Mouse (Mus musculus) kidney, postnatal 0 days (tissue): ENCODE results near the gene Ssr1. TPM values are rescaled to one million over a fixed set of nuclear protein-coding genes. Genes with fewer than 3 reads are reported as not detected.
A peak's percentile ranks its signal among the peaks of the same experiment; 100 is the strongest.

Experiments
- ATAC-seq: fragments of 200-750 bp; cut with Nextera tagmentation; replicated peaks from 2 replicates; pipeline ENCODE4 v1.8.0; 2017; ENCODE audit warnings: low read depth, moderate number of reproducible peaks, moderate TSS enrichment, moderate library complexity; ENCODE audit not compliant: low FRiP score
- DNase-seq: peaks from one replicate; pipeline ENCODE4 v3.0.0-alpha.2; 2016; ENCODE audit warnings: low spot score
- H3K27ac ChIP-seq: fragments of 300-500 bp; sonication (generic); 2 replicates; pipeline ENCODE4 v1.5.1; 2014; ENCODE audit warnings: mild to moderate bottlenecking
- H3K27me3 ChIP-seq: fragments of 300-500 bp; sonication (generic); 2 replicates; pipeline ENCODE4 v1.6.1; 2014; ENCODE audit warnings: low read length, mixed read lengths; ENCODE audit not compliant: insufficient read depth
- H3K36me3 ChIP-seq: fragments of 300-500 bp; sonication (generic); 2 replicates; pipeline ENCODE4 v1.6.1; 2014; ENCODE audit warnings: low read length, mixed read lengths; ENCODE audit not compliant: insufficient read depth
- H3K4me1 ChIP-seq: fragments of 300-500 bp; sonication (generic); replicated peaks from 2 replicates; pipeline ENCODE4 v1.6.1; 2014; ENCODE audit warnings: antibody characterized with exemption, low read length, mixed read lengths; ENCODE audit not compliant: insufficient read depth
- H3K4me2 ChIP-seq: fragments of 300-500 bp; sonication (generic); 2 replicates; pipeline ENCODE4 v1.6.1; 2014; ENCODE audit warnings: mild to moderate bottlenecking, low read length, moderate library complexity, mixed read lengths
- H3K4me3 ChIP-seq: fragments of 300-500 bp; sonication (generic); replicated peaks from 2 replicates; pipeline ENCODE4 v1.5.1; 2014; ENCODE audit warnings: low read depth, low read length
- H3K9ac ChIP-seq: fragments of 300-500 bp; sonication (generic); 2 replicates; pipeline ENCODE4 v1.6.1; 2014; ENCODE audit warnings: low read depth, low read length
- H3K9me3 ChIP-seq: fragments of 300-500 bp; sonication (generic); replicated peaks from 2 replicates; pipeline ENCODE4 v1.6.1; 2016; ENCODE audit warnings: low read length, inconsistent platforms, mixed read lengths
- CTCF ChIP-seq: IDR thresholded peaks from 2 replicates; pipeline ENCODE4 v1.5.1; 2016; ENCODE audit warnings: antibody characterized with exemption, low read depth, mild to moderate bottlenecking, moderate library complexity
- WGBS: fragments of 180-500 bp; shearing (Covaris S2); extraction: QIAGEN DNeasy Blood & Tissue Kit; methylation state at CpG from one replicate; pipeline ENCODE4 v1.1.7; 2014; 5-methylcytosine and 5-hydroxymethylcytosine counted together
- polyA plus RNA-seq: library from polyadenylated mRNA; unstranded; fragments of >200 nt; fragmentation: Nextera tagmentation; extraction: Ambion mirVana; gene quantifications from 2 replicates; pipeline ENCODE4 v1.2.1, GENCODE M21; 2015

The Ssr1 gene
- polyA plus RNA-seq, 1 experiment from 2014 or later = 116 TPM

DNA sequence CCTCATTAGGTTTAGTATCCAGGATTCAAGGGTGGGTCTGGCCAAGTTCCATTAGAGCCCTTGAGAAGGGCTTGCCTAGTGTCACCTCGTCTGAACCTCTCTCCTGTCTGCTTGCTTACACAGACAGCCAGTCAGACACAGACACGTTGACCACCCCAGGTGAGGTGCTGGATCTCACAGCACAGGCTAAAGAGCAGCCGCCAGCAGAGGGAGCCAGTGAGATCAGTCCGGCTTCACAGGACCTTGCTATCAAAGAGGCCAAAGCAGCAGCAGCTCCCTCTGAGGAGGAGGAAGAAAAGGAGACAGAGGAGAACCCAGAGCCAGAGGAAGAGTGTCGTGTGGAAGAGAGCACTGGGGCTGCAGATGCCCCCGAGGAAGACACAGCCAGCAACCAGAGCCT is 47.3 kb downstream of the Ssr1 start:
- H3K4me3 ChIP-seq = no peak overlapping the region

DNA sequence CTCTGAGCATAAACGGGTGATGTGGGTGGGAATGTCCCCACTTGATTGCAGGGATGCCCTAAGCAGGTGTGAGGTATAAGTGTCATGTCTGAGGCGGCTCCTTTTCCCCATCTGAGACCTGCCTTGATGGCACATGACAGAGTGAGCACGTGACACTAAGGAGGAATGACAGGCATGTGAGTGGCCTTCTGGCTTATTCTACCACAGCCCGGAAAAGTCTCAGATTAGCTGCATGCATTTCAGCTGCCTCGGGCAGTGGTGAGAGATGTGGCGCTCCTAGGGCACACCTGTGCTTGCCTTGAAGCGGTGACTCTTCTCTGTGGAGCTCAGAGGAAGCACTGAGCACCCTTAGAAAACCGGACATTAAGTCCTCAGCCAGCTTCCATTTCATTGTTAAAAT is 48.6 kb downstream of the Ssr1 start:
- ATAC-seq = no peak
- no peak for TF ChIP-seq CTCF
- Histone ChIP-seq H3K4me1 (peaks cover 33% of the 10 kb centered on the region), H3K9me3 (no peaks in the 10 kb centered on the region), H3K4me3 (no peak overlapping the region), H3K27me3 (no peaks in the 10 kb centered on the region), H3K9ac (no peak overlapping the region), H3K4me2 (no peak overlapping the region), H3K27ac (no peak overlapping the region), H3K36me3 (peaks cover 34% of the 10 kb centered on the region)
- DNase-seq = no peak
- 81% methylated on average over 8 of the region's 8 CpGs for WGBS

More for the DNA sequence above, 47.3 kb downstream of the Ssr1 start:
- ATAC-seq (no peak), DNase-seq (peak; percentile 76)
- Histone ChIP-seq H3K36me3 (peaks cover 34% of the 10 kb centered on the region), H3K27me3 (no peaks in the 10 kb centered on the region), H3K4me2 (no peak overlapping the region), H3K9ac (no peak overlapping the region), H3K27ac (no peak overlapping the region), H3K9me3 (no peaks in the 10 kb centered on the region), H3K4me1 (peaks cover 23% of the 10 kb centered on the region)
- WGBS = 20% methylated on average over 6 of the region's 6 CpGs
- TF ChIP-seq CTCF = peak; percentile 87

DNA sequence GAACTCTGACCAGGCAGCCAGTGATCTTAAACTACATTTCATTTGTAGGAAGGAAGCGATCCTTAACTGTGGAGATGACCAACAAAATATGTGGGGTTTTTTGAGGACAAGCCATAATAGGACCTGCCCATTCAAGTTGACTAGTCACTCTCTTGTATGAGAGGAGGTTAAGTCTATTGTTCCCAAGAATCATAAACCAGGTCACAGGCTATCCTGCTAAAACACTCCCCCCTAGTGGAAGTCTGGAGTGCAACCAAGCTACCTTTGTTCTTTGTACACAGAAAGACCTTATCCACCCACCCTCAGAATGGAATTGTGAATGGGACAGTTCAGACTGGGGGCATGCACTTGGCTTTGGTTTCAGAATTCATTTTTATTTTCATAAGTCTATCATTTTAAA is 49.7 kb downstream of the Ssr1 start:
- H3K4me1 ChIP-seq = peaks cover 36% of the 10 kb centered on the region
- no peak overlapping the region for H3K27ac ChIP-seq
- no peaks in the 10 kb centered on the region for H3K9me3 ChIP-seq
- H3K4me3 ChIP-seq = no peak overlapping the region
- H3K27me3 ChIP-seq = no peaks in the 10 kb centered on the region
- peaks cover 25% of the 10 kb centered on the region for H3K36me3 ChIP-seq
- H3K4me2 ChIP-seq = no peak overlapping the region
- peak; percentile 89 for TF ChIP-seq CTCF
- H3K9ac ChIP-seq = no peak overlapping the region
- WGBS = 64% methylated on average over 1 of the region's 1 CpGs
- DNase-seq (peak; percentile 84), ATAC-seq (no peak)

DNA sequence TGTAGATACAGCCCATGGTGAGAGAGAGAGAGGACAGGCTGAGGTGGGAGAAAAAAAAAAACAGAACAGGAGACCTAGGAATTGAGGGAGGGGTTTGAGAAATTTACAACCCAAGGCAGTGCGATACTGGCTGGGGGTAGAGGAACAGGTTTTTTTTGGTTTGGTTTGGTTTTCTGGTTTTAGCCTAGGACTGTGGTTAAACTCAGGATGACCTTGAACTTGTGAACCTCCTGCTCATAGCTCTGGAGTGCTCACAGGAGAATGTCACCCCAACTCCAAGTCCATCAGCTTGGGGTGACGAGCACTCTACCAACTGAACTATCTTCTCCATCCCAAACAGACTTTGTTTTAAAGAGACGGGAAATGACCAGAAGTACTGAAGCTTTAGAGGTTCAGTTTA is 50.6 kb downstream of the Ssr1 start:
- Histone ChIP-seq H3K27ac (peak overlapping the region; percentile 72), H3K27me3 (no peaks in the 10 kb centered on the region), H3K9ac (no peak overlapping the region), H3K9me3 (no peaks in the 10 kb centered on the region), H3K4me2 (no peak overlapping the region), H3K36me3 (peaks cover 16% of the 10 kb centered on the region), H3K4me3 (no peak overlapping the region), H3K4me1 (peaks cover 36% of the 10 kb centered on the region)
- 76% methylated on average over 3 of the region's 3 CpGs for WGBS
- ATAC-seq (no peak), DNase-seq (no peak)
- TF ChIP-seq CTCF = no peak

DNA sequence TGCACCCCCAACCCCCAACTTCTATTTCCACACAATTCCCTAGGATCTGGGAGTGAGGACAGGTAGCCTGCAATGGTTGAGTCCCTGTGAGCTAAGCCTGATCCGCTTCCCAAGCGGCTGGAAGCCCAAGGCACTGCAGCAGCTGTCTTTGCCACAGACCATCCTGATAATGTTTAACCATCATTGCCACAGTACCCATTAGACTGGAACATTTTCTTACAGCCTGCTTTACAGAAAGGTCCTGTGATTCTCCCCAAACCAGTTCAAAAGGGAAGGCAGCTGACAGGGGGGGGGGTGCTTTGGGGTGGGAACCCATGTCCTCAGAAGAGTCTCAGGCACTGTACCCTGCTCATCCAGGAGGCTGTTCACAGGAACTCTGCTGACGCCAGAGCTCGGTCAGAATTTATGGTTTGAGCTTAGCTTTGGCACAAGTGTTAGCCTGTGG is 51.1 kb downstream of the Ssr1 start:
- ATAC-seq (peak; percentile 74), DNase-seq (peak; percentile 44)
- peak overlapping the region; percentile 72 for H3K27ac ChIP-seq
- no peak for TF ChIP-seq CTCF
- H3K36me3 ChIP-seq = peaks cover 11% of the 10 kb centered on the region
- no peaks in the 10 kb centered on the region for H3K9me3 ChIP-seq
- peaks cover 36% of the 10 kb centered on the region for H3K4me1 ChIP-seq
- 34% methylated on average over 4 of the region's 4 CpGs for WGBS
- H3K9ac ChIP-seq = no peak overlapping the region
- no peak overlapping the region for H3K4me2 ChIP-seq
- no peaks in the 10 kb centered on the region for H3K27me3 ChIP-seq
- no peak overlapping the region for H3K4me3 ChIP-seq

DNA sequence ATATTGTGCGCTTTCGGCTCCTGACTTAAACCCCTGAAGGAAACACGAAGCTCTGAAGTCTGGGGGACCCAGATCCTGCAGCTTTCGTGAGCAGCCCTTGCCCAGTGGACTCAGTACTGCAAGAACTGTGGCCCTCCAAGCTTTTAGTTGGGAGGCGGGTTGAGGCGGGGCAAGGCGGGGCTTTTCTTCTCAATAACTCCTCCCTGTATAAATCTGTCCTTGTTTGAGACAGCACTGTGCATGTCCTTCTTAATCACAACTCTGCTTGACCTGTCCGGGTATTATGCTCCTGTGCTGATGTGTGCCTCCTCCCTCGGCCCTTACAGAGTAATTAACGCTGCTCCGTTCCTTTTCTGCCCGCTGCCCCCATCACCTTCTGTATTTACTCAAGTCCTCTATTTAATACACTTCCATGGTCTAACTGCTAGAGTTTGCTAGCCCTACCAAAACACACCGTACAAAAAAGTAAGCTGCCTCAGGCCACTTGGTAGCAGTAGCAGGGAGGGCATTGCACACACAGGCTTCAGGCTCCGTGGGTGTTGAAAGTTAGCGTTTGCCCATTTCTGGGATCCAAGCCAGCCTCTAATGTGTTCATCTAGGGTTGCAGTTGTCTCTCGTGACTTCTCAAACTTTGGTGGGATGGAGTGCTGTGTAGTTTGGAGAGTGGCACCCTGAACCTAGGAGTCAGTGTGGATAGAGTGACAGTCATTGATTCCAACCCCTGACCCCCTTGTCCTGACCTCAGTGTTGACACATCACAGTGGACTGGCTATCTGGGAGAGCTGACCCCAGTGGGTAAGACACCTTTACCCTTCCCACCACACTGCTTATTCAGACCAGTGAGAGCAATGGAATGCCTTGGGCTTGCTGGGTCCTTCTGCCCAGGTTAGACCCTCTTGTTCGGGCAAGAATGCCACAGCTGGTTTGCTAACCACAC is 51.8 kb downstream of the Ssr1 start:
- H3K4me2 ChIP-seq = no peak overlapping the region
- peaks cover 36% of the 10 kb centered on the region for H3K4me1 ChIP-seq
- no peaks in the 10 kb centered on the region for H3K27me3 ChIP-seq
- no peak overlapping the region for H3K9ac ChIP-seq
- TF ChIP-seq CTCF = no peak
- peak overlapping the region; percentile 72 for H3K27ac ChIP-seq
- WGBS = 42% methylated on average over 17 of the region's 17 CpGs
- ATAC-seq (peak; percentile 43), DNase-seq (no peak)
- no peak overlapping the region for H3K4me3 ChIP-seq
- H3K9me3 ChIP-seq = no peaks in the 10 kb centered on the region
- H3K36me3 ChIP-seq = peaks cover 6% of the 10 kb centered on the region
